Mouse (Mus musculus): ENCODE data around the gene Slc7a5.
A peak's percentile ranks its signal among the peaks of the same experiment; 100 is the strongest.

Slc7a5 gene

GRCm38 (mm10) chr8:121936391-121936790 lies 28.9 kb upstream of the Slc7a5 start:
- DNase-seq (ENCODE audit: low spot score in 2 of 2) = no peak

GRCm38 (mm10) chr8:121935341-121936294 lies 28.1 kb upstream of the Slc7a5 start:
- peak; percentile 77 to 83 for DNase-seq (ENCODE audit: low spot score in 2 of 2)

- DNase-seq (ENCODE audit: low spot score in 2 of 2) = no peak
Observed at GRCm38 (mm10) chr8:121934923-121935322, 27.4 kb upstream of the Slc7a5 start.

GRCm38 (mm10) chr8:121934506-121934905 lies 27.0 kb upstream of the Slc7a5 start:
- DNase-seq (ENCODE audit: low spot score in 2 of 2) = no peak

GRCm38 (mm10) chr8:121932668-121933520 lies 25.4 kb upstream of the Slc7a5 start:
- no peak for DNase-seq (ENCODE audit: low spot score in 2 of 2)

GRCm38 (mm10) chr8:121932026-121932667 lies 24.7 kb upstream of the Slc7a5 start:
- DNase-seq (ENCODE audit: low spot score in 2 of 2) = no peak

GRCm38 (mm10) chr8:121931571-121931970 lies 24.1 kb upstream of the Slc7a5 start:
- DNase-seq (ENCODE audit: low spot score in 2 of 2) = no peak

GRCm38 (mm10) chr8:121930047-121930446 lies 22.6 kb upstream of the Slc7a5 start:
- DNase-seq (ENCODE audit: low spot score in 2 of 2) = no peak

- DNase-seq (ENCODE audit: low spot score in 2 of 2) = peak in 1 of 2 experiments; percentile 53
Observed at GRCm38 (mm10) chr8:121927316-121927715, 19.8 kb upstream of the Slc7a5 start.

- no peak for DNase-seq (ENCODE audit: low spot score in 2 of 2)
Observed at GRCm38 (mm10) chr8:121926266-121926665, 18.8 kb upstream of the Slc7a5 start.

GRCm38 (mm10) chr8:121925624-121926023 lies 18.1 kb upstream of the Slc7a5 start:
- DNase-seq (ENCODE audit: low spot score in 2 of 2) = peak; percentile 50 to 76

GRCm38 (mm10) chr8:121924681-121925080 lies 17.2 kb upstream of the Slc7a5 start:
- DNase-seq (ENCODE audit: low spot score in 2 of 2) = no peak

GRCm38 (mm10) chr8:121922101-121922500 lies 14.6 kb upstream of the Slc7a5 start:
- no peak for DNase-seq (ENCODE audit: low spot score in 2 of 2)

- no peak for DNase-seq (ENCODE audit: low spot score in 2 of 2)
Observed at GRCm38 (mm10) chr8:121921582-121921981, 14.1 kb upstream of the Slc7a5 start.

- DNase-seq (ENCODE audit: low spot score in 2 of 2) = no peak
Observed at GRCm38 (mm10) chr8:121919731-121920130, 12.2 kb upstream of the Slc7a5 start.

GRCm38 (mm10) chr8:121919158-121919557 lies 11.7 kb upstream of the Slc7a5 start:
- DNase-seq (ENCODE audit: low spot score in 2 of 2) = no peak

GRCm38 (mm10) chr8:121913378-121913777 lies 5.9 kb upstream of the Slc7a5 start:
- DNase-seq (ENCODE audit: low spot score in 2 of 2) = no peak

GRCm38 (mm10) chr8:121912831-121913230 lies 5.3 kb upstream of the Slc7a5 start:
- DNase-seq (ENCODE audit: low spot score in 2 of 2) = no peak

- DNase-seq (ENCODE audit: low spot score in 2 of 2) = no peak
Observed at GRCm38 (mm10) chr8:121911987-121912386, 4.5 kb upstream of the Slc7a5 start.

- DNase-seq (ENCODE audit: low spot score in 2 of 2) = no peak
Observed at GRCm38 (mm10) chr8:121911400-121911799, 3.9 kb upstream of the Slc7a5 start.

GRCm38 (mm10) chr8:121909663-121910062 lies 2.2 kb upstream of the Slc7a5 start:
- DNase-seq (ENCODE audit: low spot score in 2 of 2) = peak in 1 of 2 experiments; percentile 71

GRCm38 (mm10) chr8:121909148-121909541 lies 1.7 kb upstream of the Slc7a5 start:
- no peak for DNase-seq (ENCODE audit: low spot score in 2 of 2)

All from frontal cortex, postnatal 10 days (tissue).